Mouse (Mus musculus) limb, embryonic 13.5 days (tissue): ENCODE data around the gene Qrich2. TPM values are rescaled to one million over a fixed set of nuclear protein-coding genes. Genes with fewer than 3 reads are reported as not detected.

ENCODE experiments used
- ATAC-seq: fragments of 200-750 bp; cut with Nextera tagmentation; 2 replicates; pipeline ENCODE4 v1.8.0; 2017; ENCODE audit warnings: low read depth, moderate number of reproducible peaks, moderate TSS enrichment; ENCODE audit not compliant: low FRiP score
- H3K27ac ChIP-seq: fragments of 300-500 bp; sonication (generic); 2 replicates; pipeline ENCODE4 v1.5.1; 2015; ENCODE audit warnings: inconsistent platforms, mild to moderate bottlenecking, moderate library complexity
- H3K27me3 ChIP-seq: fragments of 300-500 bp; sonication (generic); 2 replicates; pipeline ENCODE4 v1.6.1; 2015; ENCODE audit warnings: mild to moderate bottlenecking, inconsistent platforms
- H3K36me3 ChIP-seq: fragments of 300-500 bp; sonication (generic); 2 replicates; pipeline ENCODE4 v1.6.1; 2015; ENCODE audit warnings: inconsistent platforms, mild to moderate bottlenecking, moderate library complexity
- H3K4me1 ChIP-seq: fragments of 300-500 bp; sonication (generic); 2 replicates; pipeline ENCODE4 v1.6.1; 2015; ENCODE audit warnings: inconsistent platforms
- H3K4me2 ChIP-seq: fragments of 300-500 bp; sonication (generic); replicated peaks from 2 replicates; pipeline ENCODE4 v1.6.1; 2015; ENCODE audit warnings: inconsistent platforms, mild to moderate bottlenecking, moderate library complexity
- H3K4me3 ChIP-seq: fragments of 300-500 bp; sonication (generic); 2 replicates; pipeline ENCODE4 v1.5.1; 2015; ENCODE audit warnings: moderate library complexity, mild to moderate bottlenecking, inconsistent platforms
- H3K9ac ChIP-seq: fragments of 300-500 bp; sonication (generic); 2 replicates; pipeline ENCODE4 v1.6.1; 2015; ENCODE audit warnings: mild to moderate bottlenecking, inconsistent platforms
- H3K9me3 ChIP-seq: fragments of 300-500 bp; sonication (generic); 2 replicates; pipeline ENCODE4 v1.6.1; 2016; ENCODE audit warnings: inconsistent platforms
- WGBS: fragments of 180-500 bp; shearing (Covaris S2); methylation state at CpG from one replicate; pipeline ENCODE4 v1.1.7; 2015; 5-methylcytosine and 5-hydroxymethylcytosine counted together
- polyA plus RNA-seq: library from polyadenylated mRNA; unstranded; fragments of >200 nt; fragmentation: Nextera tagmentation; extraction: Ambion mirVana; gene quantifications from 2 replicates; pipeline ENCODE4 v1.2.1, GENCODE M21; 2015

The Qrich2 gene
- 0.17 and 0.24 TPM in 2 replicates for polyA plus RNA-seq

DNA sequence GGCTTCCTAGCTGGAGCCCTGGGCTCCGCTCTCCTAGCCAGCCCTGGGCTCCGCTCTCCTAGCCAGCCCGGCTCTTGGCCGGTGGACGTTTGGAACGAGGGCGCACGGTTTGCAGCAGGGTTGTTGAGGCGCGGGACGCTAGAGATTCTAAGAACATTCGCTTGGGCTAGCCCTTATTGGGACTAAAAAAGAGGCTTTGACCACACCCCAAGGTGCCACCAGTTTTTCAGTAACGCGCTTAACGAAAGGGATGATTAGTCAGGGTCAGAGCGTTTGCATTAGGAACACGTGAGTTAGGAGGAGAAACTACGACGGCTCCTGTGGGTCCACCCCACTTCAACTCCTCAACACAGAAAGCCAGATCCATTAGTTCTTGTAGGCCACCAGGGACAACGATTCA is at the start of gene Qrich2:
Gene Qrich2, minus strand, starts transcription at position 101 of the 400 bp plus-strand sequence.
- H3K4me1 ChIP-seq, result peaks cover 3% of the 10 kb centered on the region; the same call in 1 of the 2 replicates
- no peak within 1 kb of the TSS for H3K27ac ChIP-seq
- H3K4me3 ChIP-seq, result no peak within 1 kb of the TSS
- WGBS, result 64% methylated on average over 20 of the region's 20 CpGs
- no peaks in the 10 kb centered on the region for H3K9me3 ChIP-seq
- no peaks in the 10 kb centered on the region for H3K27me3 ChIP-seq
- ATAC-seq, result no peak
- H3K36me3 ChIP-seq, result peaks cover 21% of the 10 kb centered on the region
- H3K9ac ChIP-seq, result no peak within 1 kb of the TSS
- H3K4me2 ChIP-seq, result no peak within 1 kb of the TSS

DNA sequence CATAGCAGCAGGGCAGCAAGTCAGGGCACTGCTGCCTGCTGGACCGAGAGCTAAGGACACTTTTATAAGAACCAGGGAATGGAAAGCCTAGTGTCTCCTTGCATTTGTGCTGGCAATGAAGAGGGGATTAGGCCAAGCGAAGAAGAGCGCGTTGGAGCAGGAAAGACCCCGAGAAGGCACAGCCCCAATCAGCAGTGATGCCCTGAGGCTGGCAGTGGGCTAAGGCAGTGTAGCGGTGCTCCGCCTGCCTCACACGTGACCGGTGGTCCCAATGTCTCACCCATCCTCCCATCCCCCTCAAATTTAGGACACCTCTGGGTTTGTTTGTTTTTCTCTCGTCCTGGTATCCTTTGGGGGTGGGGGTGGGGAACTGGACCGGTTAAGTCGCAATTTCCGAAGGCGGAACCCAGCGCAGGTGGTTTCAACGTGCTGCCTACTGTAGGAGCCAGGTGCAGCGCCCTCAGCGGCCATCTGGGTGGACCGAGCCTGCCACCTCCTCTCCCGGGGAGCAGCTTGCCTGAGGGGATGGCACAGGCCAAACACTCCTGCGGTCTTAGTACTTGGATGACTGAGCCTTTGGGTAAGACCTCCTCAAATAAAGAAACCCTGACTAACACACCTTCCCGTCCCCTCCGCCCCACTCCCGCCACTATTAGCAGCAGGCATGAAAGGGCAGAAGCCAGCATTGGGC is 49.4 kb upstream of the Qrich2 start:
- H3K4me2 ChIP-seq, result peak overlapping the region; percentile 40
- H3K4me3 ChIP-seq, result no peak overlapping the region
- no peak for ATAC-seq
- no peak overlapping the region for H3K27ac ChIP-seq
- H3K27me3 ChIP-seq, result peaks cover 11% of the 10 kb centered on the region
- H3K36me3 ChIP-seq, result no peaks in the 10 kb centered on the region
- H3K9me3 ChIP-seq, result 0 out of 2 replicates have a peak, but pooled peaks cover 3% of the 10 kb centered on the region
- H3K9ac ChIP-seq, result no peak overlapping the region
- H3K4me1 ChIP-seq, result peaks cover 19% of the 10 kb centered on the region; the same call in 1 of the 2 replicates
- 15% methylated on average over 24 of the region's 24 CpGs for WGBS

DNA sequence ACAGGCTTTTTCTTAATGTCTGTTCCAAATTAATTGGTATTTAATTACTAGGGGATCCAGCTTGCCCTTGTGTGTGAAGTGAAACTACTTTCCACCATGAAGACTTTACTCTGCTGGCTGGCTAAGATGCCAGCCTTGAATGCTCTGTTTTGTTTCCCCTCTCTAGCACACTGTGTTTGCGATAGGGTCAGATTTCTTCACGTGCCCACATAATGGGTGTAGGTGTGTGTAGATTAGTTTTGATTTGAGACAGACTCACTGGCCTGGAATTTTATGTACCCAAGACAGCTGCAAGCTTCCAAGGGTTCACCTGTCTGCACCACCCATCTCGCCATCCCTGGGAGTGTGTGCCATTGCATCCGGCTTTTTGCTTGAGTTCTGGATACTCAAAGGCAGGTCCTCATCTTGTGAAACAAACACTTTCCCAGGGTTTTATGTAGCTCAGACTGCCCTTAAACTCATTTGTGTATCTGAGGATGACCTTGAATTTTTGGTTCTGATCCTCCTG is 47.5 kb upstream of the Qrich2 start:
- H3K4me1 ChIP-seq, result peaks cover 19% of the 10 kb centered on the region; the same call in 1 of the 2 replicates
- no peak overlapping the region for H3K4me3 ChIP-seq
- WGBS, result 70% methylated on average over 4 of the region's 4 CpGs
- no peak overlapping the region for H3K9ac ChIP-seq
- no peak overlapping the region for H3K4me2 ChIP-seq
- H3K27me3 ChIP-seq, result peaks cover 11% of the 10 kb centered on the region
- H3K36me3 ChIP-seq, result no peaks in the 10 kb centered on the region
- no peak for ATAC-seq
- H3K9me3 ChIP-seq, result 0 out of 2 replicates have a peak, but pooled peaks cover 3% of the 10 kb centered on the region
- no peak overlapping the region for H3K27ac ChIP-seq

DNA sequence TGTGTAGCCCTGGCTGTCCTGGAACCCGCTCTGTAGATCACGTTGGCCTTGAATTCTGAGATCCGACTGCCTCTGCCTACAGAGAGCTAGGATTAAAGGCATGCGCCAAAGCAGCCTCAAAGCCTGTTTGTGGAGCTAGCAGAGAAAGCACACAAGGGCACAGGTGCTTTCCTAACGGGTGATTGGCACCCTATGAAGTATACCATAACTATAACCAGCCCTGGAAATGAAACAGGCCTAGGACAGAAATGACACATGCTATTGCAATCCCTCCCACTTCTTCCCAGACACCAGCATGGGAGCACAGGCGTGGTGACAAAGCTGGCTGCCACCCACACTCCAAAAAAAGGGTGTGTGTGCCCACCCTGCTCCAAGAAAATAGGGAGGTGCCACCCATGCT is 46.9 kb upstream of the Qrich2 start:
- no peak overlapping the region for H3K27ac ChIP-seq
- H3K4me3 ChIP-seq, result no peak overlapping the region
- H3K4me1 ChIP-seq, result peaks cover 13% of the 10 kb centered on the region; the same call in 1 of the 2 replicates
- no peak overlapping the region for H3K9ac ChIP-seq
- WGBS, result 83% methylated on average over 6 of the region's 6 CpGs
- 0 out of 2 replicates have a peak, but pooled peaks cover 3% of the 10 kb centered on the region for H3K9me3 ChIP-seq
- H3K27me3 ChIP-seq, result peaks cover 11% of the 10 kb centered on the region
- H3K4me2 ChIP-seq, result no peak overlapping the region
- no peak for ATAC-seq
- no peaks in the 10 kb centered on the region for H3K36me3 ChIP-seq

DNA sequence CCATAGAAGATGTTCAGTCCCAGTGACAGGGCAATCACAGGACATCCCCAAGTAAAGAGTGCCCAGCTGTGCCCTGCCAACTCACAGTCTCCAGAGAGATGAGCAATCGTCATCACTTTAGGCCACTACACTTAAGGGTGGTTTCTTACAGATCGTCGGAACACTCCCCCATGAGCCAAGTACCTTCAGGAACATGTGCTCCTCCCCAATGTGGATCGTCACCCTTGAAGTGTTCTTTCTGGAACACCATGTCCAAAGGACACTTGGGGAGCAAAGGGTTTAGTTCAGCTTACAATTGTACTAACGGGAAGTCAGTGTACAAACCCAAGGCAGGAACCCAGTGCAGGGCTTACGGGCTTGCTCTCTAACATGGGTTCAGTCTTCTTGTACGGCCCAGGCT is 46.1 kb upstream of the Qrich2 start:
- 89% methylated on average over 7 of the region's 7 CpGs for WGBS
- peaks cover 11% of the 10 kb centered on the region for H3K27me3 ChIP-seq

DNA sequence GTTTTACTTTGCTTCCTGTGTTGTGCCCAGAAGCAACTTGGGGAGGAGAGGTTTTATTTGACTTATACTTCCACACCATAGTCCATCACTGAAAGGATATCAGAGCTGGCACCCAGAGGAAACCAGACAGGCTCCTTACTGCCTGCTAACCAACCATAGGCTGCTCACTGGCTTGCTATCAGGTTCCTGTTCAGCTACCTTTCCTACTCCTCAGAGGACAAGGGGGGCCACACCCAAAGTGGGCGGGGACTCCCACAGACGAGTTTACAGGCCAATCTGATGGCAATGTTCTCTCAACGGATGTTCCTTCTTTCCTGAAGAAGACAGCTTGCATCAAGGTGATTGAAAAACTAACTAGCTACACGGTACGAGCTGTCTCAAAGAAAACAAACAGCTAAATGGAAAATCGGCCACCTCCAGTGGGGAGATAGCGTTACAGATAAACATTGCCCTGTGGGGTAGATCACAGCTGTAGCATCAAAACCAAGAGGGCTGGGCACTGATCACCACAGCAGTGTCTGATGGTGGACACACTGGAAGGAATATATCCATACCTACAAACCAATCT is 45.3 kb upstream of the Qrich2 start:
- no peak for ATAC-seq
- 75% methylated on average over 7 of the region's 7 CpGs for WGBS
- H3K4me2 ChIP-seq, result no peak overlapping the region
- H3K4me3 ChIP-seq, result no peak overlapping the region
- H3K27ac ChIP-seq, result no peak overlapping the region
- no peaks in the 10 kb centered on the region for H3K36me3 ChIP-seq
- H3K9ac ChIP-seq, result no peak overlapping the region
- peaks cover 11% of the 10 kb centered on the region; the same call in 1 of the 2 replicates for H3K4me1 ChIP-seq
- H3K27me3 ChIP-seq, result peaks cover 11% of the 10 kb centered on the region
- H3K9me3 ChIP-seq, result 0 out of 2 replicates have a peak, but pooled peaks cover 3% of the 10 kb centered on the region

More for the DNA sequence above, 46.1 kb upstream of the Qrich2 start:
- Histone ChIP-seq H3K27ac (no peak overlapping the region), H3K4me1 (peaks cover 11% of the 10 kb centered on the region; the same call in 1 of the 2 replicates), H3K4me3 (no peak overlapping the region), H3K4me2 (no peak overlapping the region), H3K9ac (no peak overlapping the region), H3K36me3 (no peaks in the 10 kb centered on the region), H3K9me3 (0 out of 2 replicates have a peak, but pooled peaks cover 3% of the 10 kb centered on the region)
- no peak for ATAC-seq

DNA sequence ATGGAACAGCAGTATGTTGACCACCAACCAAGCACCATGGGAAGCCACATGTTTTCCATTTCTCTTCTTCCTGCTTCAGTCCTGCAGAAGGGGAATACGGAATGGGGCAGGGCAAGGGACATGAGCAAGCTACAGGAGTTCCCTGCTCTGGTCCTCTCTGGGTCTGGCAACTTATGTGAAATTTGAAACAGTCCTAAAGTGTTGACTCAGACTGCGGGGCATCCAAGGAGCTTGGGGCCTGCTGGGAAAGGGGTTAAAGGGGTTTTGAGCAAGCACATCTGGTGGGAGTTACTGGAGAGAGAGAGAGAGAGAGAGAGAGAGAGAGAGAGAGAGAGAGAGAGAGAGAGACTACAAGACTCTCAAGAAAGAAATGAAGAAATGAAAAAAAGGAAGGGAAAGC is 42.6 kb upstream of the Qrich2 start:
- ATAC-seq, result no peak
- H3K4me1 ChIP-seq, result no peaks in the 10 kb centered on the region
- no peaks in the 10 kb centered on the region for H3K27me3 ChIP-seq
- no peaks in the 10 kb centered on the region for H3K36me3 ChIP-seq
- no peak overlapping the region for H3K9ac ChIP-seq
- 0 out of 2 replicates have a peak, but pooled peaks cover 3% of the 10 kb centered on the region for H3K9me3 ChIP-seq
- H3K4me2 ChIP-seq, result no peak overlapping the region
- 4% methylated on average over 2 of the region's 2 CpGs for WGBS
- no peak overlapping the region; the same call in 1 of the 2 replicates for H3K27ac ChIP-seq
- H3K4me3 ChIP-seq, result no peak overlapping the region

DNA sequence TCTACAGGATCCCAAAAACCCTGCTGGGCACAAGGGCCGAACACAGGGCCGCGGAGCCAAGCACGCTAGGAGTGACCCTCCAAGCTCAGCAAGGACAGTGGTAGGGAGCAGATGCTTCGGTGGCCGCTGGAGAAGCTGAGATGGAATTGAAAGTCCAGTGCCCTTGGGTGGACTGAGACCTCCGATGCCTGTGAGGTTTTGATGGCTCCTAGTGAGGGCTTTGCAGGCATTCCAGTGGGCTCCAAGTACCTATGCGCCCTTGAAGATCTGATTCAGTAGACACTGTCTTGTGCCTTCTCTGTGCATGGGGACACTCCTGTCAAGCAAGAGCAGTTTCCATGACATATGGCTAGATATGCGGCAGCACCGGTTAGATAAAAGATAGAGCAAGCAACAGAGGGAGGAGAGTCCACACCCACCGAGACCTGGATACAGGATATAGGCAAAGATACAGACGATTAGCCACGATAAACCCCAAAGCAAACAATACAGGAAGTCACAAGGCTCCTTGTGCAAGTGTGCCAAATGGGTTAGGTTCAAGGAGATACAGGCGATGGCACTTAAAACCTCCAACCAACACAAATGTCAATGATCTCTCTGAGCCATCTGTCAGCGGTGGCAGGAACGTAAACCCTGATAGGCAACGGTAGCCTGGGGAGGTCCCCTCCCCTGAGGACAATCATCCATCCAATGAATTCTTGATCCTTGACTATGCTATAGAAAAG is 40.3 kb upstream of the Qrich2 start:
- Histone ChIP-seq H3K27ac (no peak overlapping the region), H3K27me3 (no peaks in the 10 kb centered on the region), H3K4me3 (no peak overlapping the region), H3K36me3 (no peaks in the 10 kb centered on the region), H3K9ac (no peak overlapping the region), H3K4me2 (no peak overlapping the region), H3K9me3 (0 out of 2 replicates have a peak, but pooled peaks cover 3% of the 10 kb centered on the region), H3K4me1 (peaks cover 2% of the 10 kb centered on the region; the same call in 1 of the 2 replicates)
- WGBS, result 84% methylated on average over 17 of the region's 17 CpGs
- ATAC-seq, result no peak

DNA sequence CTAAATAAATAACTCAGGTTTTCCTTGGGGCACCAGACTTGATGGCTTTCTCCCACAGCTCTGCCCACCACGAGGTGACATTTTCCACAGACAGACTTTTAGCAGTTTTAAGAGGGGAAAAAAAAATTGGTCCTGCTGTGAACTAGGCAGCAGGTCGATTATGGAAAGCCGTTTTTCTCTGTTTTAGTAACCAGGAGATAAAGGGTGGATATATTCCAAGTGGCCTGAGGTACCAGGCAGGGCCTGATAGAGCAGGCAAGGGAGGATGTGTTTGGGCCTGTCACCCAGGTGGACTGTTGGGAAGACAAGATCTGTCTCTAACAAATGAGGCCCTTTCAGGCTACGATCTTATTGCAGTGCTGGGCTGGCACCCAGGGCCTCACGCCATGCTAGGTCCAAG is 39.5 kb upstream of the Qrich2 start:
- no peak for ATAC-seq
- no peaks in the 10 kb centered on the region for H3K9me3 ChIP-seq
- H3K4me1 ChIP-seq, result peaks cover 6% of the 10 kb centered on the region
- H3K9ac ChIP-seq, result no peak overlapping the region
- H3K4me2 ChIP-seq, result no peak overlapping the region
- no peak overlapping the region for H3K27ac ChIP-seq
- 54% methylated on average over 5 of the region's 5 CpGs for WGBS
- H3K36me3 ChIP-seq, result no peaks in the 10 kb centered on the region
- no peaks in the 10 kb centered on the region for H3K27me3 ChIP-seq
- no peak overlapping the region for H3K4me3 ChIP-seq

DNA sequence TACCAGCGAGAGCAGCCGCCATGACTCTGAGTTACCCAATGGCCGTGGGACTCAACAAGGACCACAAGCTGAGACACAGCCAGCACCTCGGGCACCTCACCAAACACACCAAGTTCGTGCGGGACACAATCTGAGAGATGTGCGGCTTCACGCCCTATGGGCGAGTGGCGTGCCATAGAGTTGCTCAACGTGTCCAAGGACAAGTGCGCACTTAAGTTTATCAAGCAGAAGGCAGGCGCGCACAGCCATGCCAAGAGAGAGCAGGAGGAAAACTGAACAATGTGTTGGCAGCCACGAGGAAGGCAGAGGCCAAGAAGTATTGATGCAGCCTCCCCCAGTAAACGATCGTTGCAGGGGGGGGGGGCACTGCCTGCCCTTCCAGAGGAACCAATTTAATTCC is 38.5 kb upstream of the Qrich2 start:
- WGBS, result 92% methylated on average over 17 of the region's 17 CpGs

DNA sequence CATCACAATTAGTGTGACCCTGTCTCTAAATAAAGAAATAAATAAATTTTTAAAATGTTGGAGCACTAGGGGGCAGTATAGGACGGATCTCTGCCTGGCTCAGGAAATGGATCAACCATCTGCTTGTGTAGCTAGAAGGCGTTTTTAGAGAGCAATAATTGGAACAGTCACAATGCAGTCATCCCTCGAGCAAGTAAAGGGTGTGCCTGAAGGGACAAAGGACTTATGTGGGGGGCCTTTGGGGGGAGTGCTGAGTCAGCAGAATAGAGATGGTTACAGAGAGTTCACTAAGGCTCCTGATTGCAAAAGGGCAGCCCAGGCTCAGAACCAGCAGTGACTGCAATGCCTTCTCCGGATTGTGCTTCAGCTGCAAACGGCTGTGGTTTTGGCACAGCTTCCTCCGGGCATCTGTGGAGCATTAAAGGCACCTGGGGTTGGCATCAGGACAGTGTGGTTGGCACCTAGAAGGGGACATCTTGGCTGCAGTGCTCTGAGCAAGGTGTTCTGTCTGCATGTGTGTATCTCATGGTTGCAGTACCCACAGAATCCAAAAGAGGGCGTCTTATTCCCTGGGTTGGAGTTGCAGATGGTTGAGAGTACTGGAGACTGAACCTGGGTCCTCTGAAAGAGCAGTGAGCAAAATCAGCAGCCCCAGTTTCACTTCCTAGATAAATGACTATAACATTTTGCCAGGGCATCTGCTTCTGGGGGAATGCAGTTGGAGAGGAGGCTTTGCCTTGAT is 35.1 kb upstream of the Qrich2 start:
- Histone ChIP-seq H3K4me3 (no peak overlapping the region), H3K9ac (no peak overlapping the region; the same call in 1 of the 2 replicates), H3K4me2 (no peak overlapping the region), H3K36me3 (no peaks in the 10 kb centered on the region), H3K4me1 (peaks cover 9% of the 10 kb centered on the region), H3K9me3 (no peaks in the 10 kb centered on the region), H3K27ac (no peak overlapping the region; the same call in 1 of the 2 replicates), H3K27me3 (no peaks in the 10 kb centered on the region)
- WGBS, result 23% methylated on average over 7 of the region's 7 CpGs
- peak; percentile 39; the same call in 1 of the 2 replicates for ATAC-seq

More for the DNA sequence above, 38.5 kb upstream of the Qrich2 start:
- H3K27me3 ChIP-seq, result no peaks in the 10 kb centered on the region
- H3K9me3 ChIP-seq, result no peaks in the 10 kb centered on the region
- H3K27ac ChIP-seq, result no peak overlapping the region
- no peak overlapping the region for H3K4me3 ChIP-seq
- H3K9ac ChIP-seq, result no peak overlapping the region
- no peak for ATAC-seq
- no peak overlapping the region for H3K4me2 ChIP-seq
- no peaks in the 10 kb centered on the region for H3K36me3 ChIP-seq
- H3K4me1 ChIP-seq, result peaks cover 6% of the 10 kb centered on the region
